ENCODE assay signal across 8 mouse cellular contexts in genomic region chr3:122246986-122247767, GRCm38 (mm10). TPM values are rescaled to one million over a fixed set of nuclear protein-coding genes. Genes with fewer than 3 reads are reported as not detected.
DNase-seq lines count a peak whose midpoint lies in the region; ATAC-seq and TF ChIP-seq lines count a peak whose summit lies in the region.

No protein-coding gene starts in this region.

- ATAC-seq in kidney, postnatal 0 days (replicated peaks; ENCODE audit: low FRiP score, low read depth) = no peak
- ATAC-seq in midbrain, embryonic 16.5 days = no peak

- DNase-seq in 3134 (ENCODE audit: extremely low read depth, insufficient read length, low spot score) (peak; percentile 16), ES-E14 (ENCODE audit: low read depth, low spot score) (no peak)
- no peak for DNase-seq in kidney, postnatal 0 days (ENCODE audit: low spot score)
- no peak for DNase-seq in thymus, postnatal 4 days
- DNase-seq in urinary bladder, adult 2 months (ENCODE audit: low spot score) = no peak
- DNase-seq in ovary, postnatal 36 days (ENCODE audit: low spot score) = no peak

- TF ChIP-seq CTCF in kidney, postnatal 0 days (IDR thresholded peaks at IDR 0.05; ENCODE audit: low read depth) = no peak

- peak overlapping the region; percentile 83 for H3K4me2 ChIP-seq in kidney, postnatal 0 days (ENCODE audit: low read length)
- H3K4me2 ChIP-seq in midbrain, embryonic 16.5 days (ENCODE audit: low read length) = peak overlapping the region; percentile 66

- no peak overlapping the region for H3K27ac ChIP-seq in ES-E14 (ENCODE audit: insufficient read depth, low read depth, low read length, poor library complexity, severe bottlenecking)
- H3K27ac ChIP-seq in kidney, postnatal 0 days = peak overlapping the region; percentile 27; the same call in 1 of the 2 replicates
- no peak overlapping the region for H3K27ac ChIP-seq in midbrain, embryonic 16.5 days (ENCODE audit: low read length)

- H3K9ac ChIP-seq in ES-E14 (ENCODE audit: insufficient read depth, low read depth, low read length, poor library complexity, severe bottlenecking) = peak overlapping the region; percentile 47; the same call in 1 of the 2 replicates
- peak overlapping the region; percentile 54; the same call in 1 of the 2 replicates for H3K9ac ChIP-seq in kidney, postnatal 0 days (ENCODE audit: low read depth, low read length)
- H3K9ac ChIP-seq in midbrain, embryonic 16.5 days (ENCODE audit: low read depth, low read length) = no peak overlapping the region

- 61% methylated on average over 12 of the region's 12 CpGs for WGBS in kidney, postnatal 0 days
- WGBS in midbrain, embryonic 16.5 days = 72% methylated on average over 12 of the region's 12 CpGs

- in situ Hi-C loops in ES-E14 (cut with MboI; ENCODE audit: low sequenced_read_pairs in 2 of 2, unreplicated experiment in 2 of 2) = no loop called here

- H3K4me3 ChIP-seq in ES-E14 (ENCODE audit: insufficient read depth in 1 of 2, low read depth in 1 of 2, low read length in 2 of 2, poor library complexity in 1 of 2, severe bottlenecking in 1 of 2) = peak overlapping the region; percentile 83 to 87
- peak overlapping the region; percentile 100 for H3K4me3 ChIP-seq in erythroblast, embryonic 14.5 days (replicated peaks)
- H3K4me3 ChIP-seq in kidney, postnatal 0 days (replicated peaks; ENCODE audit: low read depth, low read length) = peak overlapping the region; percentile 89; the same call in 1 of the 2 replicates
- peak overlapping the region; percentile 68 for H3K4me3 ChIP-seq in midbrain, embryonic 16.5 days (ENCODE audit: low read depth, low read length)

- H3K9me3 ChIP-seq in ES-E14 (ENCODE audit: control insufficient read depth, insufficient read depth, low read depth, low read length) = no peaks in the 10 kb centered on the region
- no peaks in the 10 kb centered on the region for H3K9me3 ChIP-seq in erythroblast, embryonic 14.5 days (ENCODE audit: control insufficient read depth, low read length)
- H3K9me3 ChIP-seq in kidney, postnatal 0 days (replicated peaks; ENCODE audit: low read length) = no peaks in the 10 kb centered on the region
- no peaks in the 10 kb centered on the region for H3K9me3 ChIP-seq in midbrain, embryonic 16.5 days (replicated peaks; ENCODE audit: control insufficient read depth, low read length, poor library complexity, severe bottlenecking)

- peaks cover 13% of the 10 kb centered on the region in 2 experiments; a peak in 3 of 4 replicates for H3K4me1 ChIP-seq in ES-E14 (ENCODE audit: control insufficient read depth in 2 of 2, insufficient read depth in 2 of 2, low read length in 2 of 2, poor library complexity in 1 of 2)
- H3K4me1 ChIP-seq in erythroblast, embryonic 14.5 days (ENCODE audit: control insufficient read depth) = peaks cover 62% of the 10 kb centered on the region
- 0 out of 2 replicates have a peak, but pooled peaks cover 2% of the 10 kb centered on the region for H3K4me1 ChIP-seq in kidney, postnatal 0 days (replicated peaks; ENCODE audit: insufficient read depth, low read length)
- H3K4me1 ChIP-seq in midbrain, embryonic 16.5 days (ENCODE audit: control insufficient read depth, insufficient read depth, low read length) = peaks cover 18% of the 10 kb centered on the region

- no peaks in the 10 kb centered on the region for H3K36me3 ChIP-seq in ES-E14 (ENCODE audit: control insufficient read depth, insufficient read depth, low read length, poor library complexity, severe bottlenecking)
- H3K36me3 ChIP-seq in erythroblast, embryonic 14.5 days (ENCODE audit: control insufficient read depth) = peaks cover 57% of the 10 kb centered on the region
- H3K36me3 ChIP-seq in kidney, postnatal 0 days (ENCODE audit: insufficient read depth, low read length) = no peaks in the 10 kb centered on the region
- H3K36me3 ChIP-seq in midbrain, embryonic 16.5 days (ENCODE audit: control insufficient read depth, insufficient read depth, low read length) = no peaks in the 10 kb centered on the region

- H3K27me3 ChIP-seq in erythroblast, embryonic 14.5 days (ENCODE audit: control insufficient read depth) = no peaks in the 10 kb centered on the region
- H3K27me3 ChIP-seq in kidney, postnatal 0 days (ENCODE audit: insufficient read depth, low read length) = no peaks in the 10 kb centered on the region
- H3K27me3 ChIP-seq in midbrain, embryonic 16.5 days (ENCODE audit: control insufficient read depth, insufficient read depth, low read depth, low read length) = no peaks in the 10 kb centered on the region

TF ChIP-seq in ES-E14, 5 proteins besides CTCF, POLR2A, EP300 and RAD21:
- TF ChIP-seq HCFC1 (IDR thresholded peaks at IDR 0.05; ENCODE audit: borderline replicate concordance, insufficient read depth, low read length) (no peak), CHD2 (IDR thresholded peaks at IDR 0.05; ENCODE audit: low read depth, low read length) (no peak), ZC3H11A (IDR thresholded peaks at IDR 0.05; ENCODE audit: borderline replicate concordance, low read depth, low read length) (no peak), ZNF384 (IDR thresholded peaks at IDR 0.05; ENCODE audit: low read depth, low read length) (no peak)

RNA-seq across cellular contexts. Expression of gene Gclm, which starts 1.8 kb away (rescaled TPM):
- total RNA-seq in ES-E14 (2012; rRNA removed) = 44.9 and 62.8 TPM in 2 replicates
- polyA plus RNA-seq in erythroblast, embryonic 14.5 days (2012) = 124 and 137 TPM in 2 replicates
- polyA plus RNA-seq in kidney, postnatal 0 days (2015; fragmentation: Nextera tagmentation; extraction: Ambion mirVana) = 238 and 242 TPM in 2 replicates
- polyA plus RNA-seq in midbrain, embryonic 16.5 days (2015; fragmentation: Nextera tagmentation; extraction: Ambion mirVana) = 38.9 and 41.4 TPM in 2 replicates
- 84.0 and 84.1 TPM in 2 replicates for polyA plus RNA-seq in urinary bladder, adult 2 months (2012; rRNA removed)

RNA-seq across cellular contexts. Expression of gene Dnttip2, which starts 27.0 kb away (rescaled TPM):
- 75.0 and 97.6 TPM in 2 replicates for total RNA-seq in ES-E14 (2012; rRNA removed)
- 0.62 and 0.87 TPM in 2 replicates for polyA plus RNA-seq in erythroblast, embryonic 14.5 days (2012)
- polyA plus RNA-seq in kidney, postnatal 0 days (2015; fragmentation: Nextera tagmentation; extraction: Ambion mirVana) = 60.4 and 62.2 TPM in 2 replicates
- 42.6 and 48.3 TPM in 2 replicates for polyA plus RNA-seq in midbrain, embryonic 16.5 days (2015; fragmentation: Nextera tagmentation; extraction: Ambion mirVana)
- 32.1 and 33.5 TPM in 2 replicates for polyA plus RNA-seq in urinary bladder, adult 2 months (2012; rRNA removed)

RNA-seq across cellular contexts. Expression of gene Bcar3, which starts 46.8 kb away (rescaled TPM):
- 21.7 and 24.5 TPM in 2 replicates for total RNA-seq in ES-E14 (2012; rRNA removed)
- 0.04 TPM in 1 of 2 replicates, not detected in the other for polyA plus RNA-seq in erythroblast, embryonic 14.5 days (2012)
- 18.8 and 20.7 TPM in 2 replicates for polyA plus RNA-seq in kidney, postnatal 0 days (2015; fragmentation: Nextera tagmentation; extraction: Ambion mirVana)
- 7.5 and 7.6 TPM in 2 replicates for polyA plus RNA-seq in midbrain, embryonic 16.5 days (2015; fragmentation: Nextera tagmentation; extraction: Ambion mirVana)
- 33.1 and 40.3 TPM in 2 replicates for polyA plus RNA-seq in urinary bladder, adult 2 months (2012; rRNA removed)

Comparison
In these comparisons a context has a peak if more than half of its experiments do, and no peak if none do; other contexts are left out.
1. RNA of gene Dnttip2, which starts 27.0 kb away (polyA plus RNA-seq): 60.4 to 62.2 TPM in kidney, postnatal 0 days, 42.6 to 48.3 TPM in midbrain, embryonic 16.5 days and 32.1 to 33.5 TPM in urinary bladder, adult 2 months; 0.62 to 0.87 TPM in erythroblast, embryonic 14.5 days; every median in the first group is over 10 times any median in the second.
2. Peak in every context shown above with its lines, with median percentiles within 50 percentile points of each other: H3K4me3 ChIP-seq.